10 mouse cellular contexts compared by ENCODE assay signal in genomic region chr13:59704562-59704961, GRCm38 (mm10). TPM values are rescaled to one million over a fixed set of nuclear protein-coding genes. Genes with fewer than 3 reads are reported as not detected.
DNase-seq lines count a peak whose midpoint lies in the region; ATAC-seq and TF ChIP-seq lines count a peak whose summit lies in the region.
"Had no signal": no experiment of that assay in that cellular context is flagged by ENCODE, and none has a peak within 500 bp of the region (broad histone marks: within the 10 kb centered on the region; RNA-seq: fewer than 3 reads in every experiment).

No protein-coding gene starts in this region.

- H3K27me3 ChIP-seq in heart, adult 2 months (ENCODE audit: control insufficient read depth, insufficient read depth, low read length): no peaks in the 10 kb centered on the region
- H3K27me3 ChIP-seq in embryonic facial prominence, embryonic 11.5 days (ENCODE audit: control insufficient read depth, insufficient read depth, low read length): no peaks in the 10 kb centered on the region
- H3K27me3 ChIP-seq in cerebellum, adult 2 months (ENCODE audit: control insufficient read depth, insufficient read depth, low read length): no peaks in the 10 kb centered on the region
- H3K27me3 ChIP-seq: hindbrain, embryonic 15.5 days had no signal

- peak; percentile 91 for ATAC-seq in CD4-positive, CD25-positive, alpha-beta regulatory T cell, adult 4 months
- ATAC-seq in embryonic facial prominence, embryonic 11.5 days (replicated peaks; ENCODE audit: insufficient number of reproducible peaks, low FRiP score, low TSS enrichment, low read depth): no peak
- peak; percentile 27; the same call in 1 of the 2 replicates for ATAC-seq in monocyte, adult 5-6 weeks (replicated peaks; ENCODE audit: insufficient number of reproducible peaks, low FRiP score, low TSS enrichment, poor library complexity, severe bottlenecking)

- DNase-seq in heart, adult 2 months: peak in 1 of 2 experiments; percentile 13
- no peak for DNase-seq in heart, adult 9 months (ENCODE audit: low spot score in 2 of 2)
- DNase-seq in embryonic facial prominence, embryonic 11.5 days (ENCODE audit: low spot score): peak; percentile 41
- peak; percentile 58 to 78 for DNase-seq in kidney, postnatal 25 days
- no peak for DNase-seq in cerebellum, adult 11-12 months
- DNase-seq in cerebellum, adult 2 months: no peak

- H3K27ac ChIP-seq in heart, adult 2 months: no peak overlapping the region
- H3K27ac ChIP-seq in embryonic facial prominence, embryonic 11.5 days (replicated peaks; ENCODE audit: low read depth, low read length): no peak overlapping the region
- H3K27ac ChIP-seq in cerebellum, adult 2 months (ENCODE audit: insufficient read depth, low read length): no peak overlapping the region
- H3K27ac ChIP-seq: hindbrain, embryonic 15.5 days had no signal

- TF ChIP-seq CTCF in heart, adult 2 months (IDR thresholded peaks at IDR 0.05): peak; percentile 57
- TF ChIP-seq CTCF in cerebellum, adult 2 months (IDR thresholded peaks at IDR 0.05; ENCODE audit: borderline replicate concordance, insufficient read depth, low read depth, low read length): no peak

- intact Hi-C loops in heart, adult 2 months (cut with DNase I): no loop called here

- H3K9me3 ChIP-seq in embryonic facial prominence, embryonic 11.5 days (replicated peaks; ENCODE audit: control insufficient read depth, low read length): no peaks in the 10 kb centered on the region
- H3K9me3 ChIP-seq: hindbrain, embryonic 15.5 days had no signal

- H3K9ac ChIP-seq in heart, adult 2 months (ENCODE audit: low read depth, low read length): 0 out of 2 replicates have a peak overlapping the region, but pooled peaks have one; percentile 3
- no peak overlapping the region for H3K9ac ChIP-seq in embryonic facial prominence, embryonic 11.5 days (replicated peaks; ENCODE audit: low read length)
- H3K9ac ChIP-seq: hindbrain, embryonic 15.5 days had no signal

- no peaks in the 10 kb centered on the region for H3K79me2 ChIP-seq in heart, adult 2 months (replicated peaks; ENCODE audit: control insufficient read depth, insufficient read depth, low read length)

- peaks cover 1% of the 10 kb centered on the region; the same call in 1 of the 2 replicates for H3K4me1 ChIP-seq in heart, adult 2 months (ENCODE audit: control insufficient read depth, insufficient read depth, low read length)
- no peaks in the 10 kb centered on the region for H3K4me1 ChIP-seq in embryonic facial prominence, embryonic 11.5 days (ENCODE audit: control insufficient read depth, insufficient read depth, low read length)
- no peaks in the 10 kb centered on the region for H3K4me1 ChIP-seq in cerebellum, adult 2 months (ENCODE audit: control insufficient read depth, insufficient read depth, low read length)
- H3K4me1 ChIP-seq: hindbrain, embryonic 15.5 days had no signal

- no peak for TF ChIP-seq POLR2A in heart, adult 2 months (IDR thresholded peaks at IDR 0.05; ENCODE audit: insufficient read depth, low read depth, low read length)
- TF ChIP-seq POLR2A in cerebellum, adult 2 months (IDR thresholded peaks at IDR 0.05; ENCODE audit: borderline replicate concordance, insufficient read depth, low read length): no peak

- H3K36me3 ChIP-seq in heart, adult 2 months (ENCODE audit: control insufficient read depth, insufficient read depth, low read length): no peaks in the 10 kb centered on the region
- no peaks in the 10 kb centered on the region for H3K36me3 ChIP-seq in embryonic facial prominence, embryonic 11.5 days (replicated peaks; ENCODE audit: control insufficient read depth, insufficient read depth, low read depth, low read length)
- H3K36me3 ChIP-seq: hindbrain, embryonic 15.5 days had no signal

- 0 out of 2 replicates have a peak, but pooled peaks have one; percentile 10 for TF ChIP-seq EP300 in heart, adult 2 months (IDR thresholded peaks at IDR 0.05; ENCODE audit: insufficient read depth, low read depth, low read length)

- H3K4me3 ChIP-seq in heart, adult 2 months: no peak overlapping the region
- H3K4me3 ChIP-seq in embryonic facial prominence, embryonic 11.5 days (ENCODE audit: low read depth, low read length): no peak overlapping the region
- no peak overlapping the region for H3K4me3 ChIP-seq in cerebellum, adult 2 months (replicated peaks; ENCODE audit: insufficient read depth, low read depth, low read length)
- H3K4me3 ChIP-seq: hindbrain, embryonic 15.5 days had no signal

- 19% methylated on average over 12 of the region's 12 CpGs for WGBS in heart, adult 2 months
- WGBS in embryonic facial prominence, embryonic 11.5 days: 43% methylated on average over 12 of the region's 12 CpGs
- 61% methylated on average over 12 of the region's 12 CpGs for WGBS in cerebellum, adult 2 months

- peak overlapping the region; percentile 13; the same call in 1 of the 2 replicates for H3K4me2 ChIP-seq in embryonic facial prominence, embryonic 11.5 days (ENCODE audit: low read depth, low read length)
- H3K4me2 ChIP-seq: hindbrain, embryonic 15.5 days had no signal

RNA-seq across cellular contexts. Expression of gene Spata31d1a, which starts 5.6 kb away (rescaled TPM):
- total RNA-seq in heart, adult 2 months (2021): not detected
- polyA plus RNA-seq in heart, adult 2 months (2012; rRNA removed): 0.09 and 0.14 TPM in 2 replicates
- not detected for polyA plus RNA-seq in CD4-positive, CD25-positive, alpha-beta regulatory T cell, adult 4 months (2017; shearing (Covaris generic))
- polyA plus RNA-seq in embryonic facial prominence, embryonic 11.5 days (2014; fragmentation: Nextera tagmentation; extraction: Ambion mirVana): 0.11 TPM in 1 of 2 replicates, not detected in the other
- total RNA-seq in monocyte, adult 5-6 weeks (2017): not detected in 3 replicates
- 0.03 and 0.25 TPM in 2 replicates for polyA plus RNA-seq in cerebellum, adult 2 months (2012; rRNA removed)
- total RNA-seq: MEL had no signal
- polyA plus RNA-seq: hindbrain, embryonic 15.5 days had no signal

RNA-seq across cellular contexts. Expression of gene Spata31d1b, which starts 7.5 kb away (rescaled TPM):
- total RNA-seq in heart, adult 2 months (2021): not detected
- 0.03 and 0.04 TPM in 2 replicates for polyA plus RNA-seq in heart, adult 2 months (2012; rRNA removed)
- polyA plus RNA-seq in CD4-positive, CD25-positive, alpha-beta regulatory T cell, adult 4 months (2017; shearing (Covaris generic)): not detected
- not detected in 2 replicates for polyA plus RNA-seq in embryonic facial prominence, embryonic 11.5 days (2014; fragmentation: Nextera tagmentation; extraction: Ambion mirVana)
- total RNA-seq in monocyte, adult 5-6 weeks (2017): 0.19 TPM in 1 of 3 replicates, not detected in the others
- not detected in 2 replicates for polyA plus RNA-seq in cerebellum, adult 2 months (2012; rRNA removed)
- total RNA-seq: MEL had no signal
- polyA plus RNA-seq: hindbrain, embryonic 15.5 days had no signal

RNA-seq across cellular contexts. Expression of gene 4921517D22Rik, which starts 10.7 kb away (rescaled TPM):
- not detected for total RNA-seq in heart, adult 2 months (2021)
- polyA plus RNA-seq in heart, adult 2 months (2012; rRNA removed): not detected in 2 replicates
- polyA plus RNA-seq in CD4-positive, CD25-positive, alpha-beta regulatory T cell, adult 4 months (2017; shearing (Covaris generic)): not detected
- polyA plus RNA-seq in embryonic facial prominence, embryonic 11.5 days (2014; fragmentation: Nextera tagmentation; extraction: Ambion mirVana): not detected in 2 replicates
- not detected in 3 replicates for total RNA-seq in monocyte, adult 5-6 weeks (2017)
- not detected in 2 replicates for polyA plus RNA-seq in cerebellum, adult 2 months (2012; rRNA removed)
- total RNA-seq: MEL had no signal
- polyA plus RNA-seq: hindbrain, embryonic 15.5 days had no signal

RNA-seq across cellular contexts. Expression of gene Spata31d1d, which starts 27.0 kb away (rescaled TPM):
- total RNA-seq in heart, adult 2 months (2021): not detected
- 0.04 and 0.06 TPM in 2 replicates for polyA plus RNA-seq in heart, adult 2 months (2012; rRNA removed)
- polyA plus RNA-seq in CD4-positive, CD25-positive, alpha-beta regulatory T cell, adult 4 months (2017; shearing (Covaris generic)): not detected
- polyA plus RNA-seq in embryonic facial prominence, embryonic 11.5 days (2014; fragmentation: Nextera tagmentation; extraction: Ambion mirVana): not detected in 2 replicates
- not detected in 3 replicates for total RNA-seq in monocyte, adult 5-6 weeks (2017)
- 0.03 TPM in 2 replicates for polyA plus RNA-seq in cerebellum, adult 2 months (2012; rRNA removed)
- total RNA-seq: MEL had no signal
- polyA plus RNA-seq: hindbrain, embryonic 15.5 days had no signal

RNA-seq across cellular contexts. Expression of gene Golm1, which starts 29.0 kb away (rescaled TPM):
- 10 to 100 TPM; 11.4 to 16.2 TPM for total RNA-seq in heart, adult 2 months (2021)
- 6.5 and 8.8 TPM in 2 replicates for polyA plus RNA-seq in heart, adult 2 months (2012; rRNA removed)
- 10 to 100 TPM; 38.6 to 45.1 TPM for polyA plus RNA-seq in CD4-positive, CD25-positive, alpha-beta regulatory T cell, adult 4 months (2017; shearing (Covaris generic))
- 88.0 and 97.5 TPM in 2 replicates for polyA plus RNA-seq in embryonic facial prominence, embryonic 11.5 days (2014; fragmentation: Nextera tagmentation; extraction: Ambion mirVana)
- 42.8 to 82.0 TPM (median 46.1 TPM) in 3 replicates for total RNA-seq in monocyte, adult 5-6 weeks (2017)
- polyA plus RNA-seq in cerebellum, adult 2 months (2012; rRNA removed): 23.3 and 27.8 TPM in 2 replicates

Comparison
In these comparisons a context has a peak if more than half of its experiments do, and no peak if none do; other contexts are left out.
1. DNase-seq: peak in embryonic facial prominence, embryonic 11.5 days (single experiment) and kidney, postnatal 25 days (2 of 2); none in heart, adult 9 months (0 of 2), cerebellum, adult 11-12 months (single experiment) and cerebellum, adult 2 months (0 of 2).